Comparison of ENCODE assay signal across 10 mouse cellular contexts in the genomic region with DNA sequence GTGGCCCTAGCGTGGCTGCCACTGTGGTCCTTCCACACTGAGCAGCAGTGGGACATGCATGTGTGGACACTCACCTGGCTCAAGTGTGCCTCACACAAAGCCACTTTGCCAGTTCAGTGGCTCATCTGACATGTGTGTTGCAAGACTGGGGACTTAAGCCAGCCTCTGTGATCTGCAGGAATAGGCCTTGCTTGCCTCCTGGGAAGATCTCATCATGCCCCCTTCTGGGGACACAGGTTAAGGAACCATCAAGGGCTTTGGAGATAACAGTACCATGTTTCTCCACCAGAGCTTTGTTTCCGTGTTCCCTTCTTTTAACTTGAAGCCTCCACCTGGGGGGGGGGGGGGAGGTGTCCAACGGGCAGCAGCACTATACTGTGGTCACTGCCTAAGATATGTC. TPM values are rescaled to one million over a fixed set of nuclear protein-coding genes. Genes with fewer than 3 reads are reported as not detected.
DNase-seq lines count a peak whose midpoint lies in the region; ATAC-seq and TF ChIP-seq lines count a peak whose summit lies in the region.
"Had no signal": no experiment of that assay in that cellular context is flagged by ENCODE, and none has a peak within 500 bp of the region (broad histone marks: within the 10 kb centered on the region; RNA-seq: fewer than 3 reads in every experiment).

No protein-coding gene starts in this region.

- intact Hi-C loops in gastrocnemius, adult 2 months (cut with DNase I), result loop anchor here (5.0 kb wide), 1 partner anchor 74 kb away; a partner anchor contains a TSS

- no peak overlapping the region for H3K4me2 ChIP-seq in lung, embryonic 15.5 days
- H3K4me2 ChIP-seq: embryonic facial prominence, embryonic 15.5 days had no signal

- ATAC-seq in lung, embryonic 15.5 days (ENCODE audit: borderline replicate concordance, extremely low read depth, low FRiP score, low TSS enrichment), result peak; percentile 8; the same call in 1 of the 2 replicates
- ATAC-seq: Patski had no signal

- DNase-seq in gastrocnemius, adult 2 months, result peak; percentile 48
- DNase-seq in gastrocnemius, postnatal 25 days, result no peak
- DNase-seq in A20 (ENCODE audit: low read depth, low spot score), result peak; percentile 42
- no peak for DNase-seq in testis, postnatal 14 days (ENCODE audit: low spot score)
- no peak for DNase-seq in cerebellum, postnatal 10 days
- no peak for DNase-seq in B cell, adult 2 months

- H3K9me3 ChIP-seq in lung, embryonic 15.5 days, result no peaks in the 10 kb centered on the region
- H3K9me3 ChIP-seq: embryonic facial prominence, embryonic 15.5 days had no signal

- no peak overlapping the region for H3K27ac ChIP-seq in gastrocnemius, adult 2 months
- no peak overlapping the region for H3K27ac ChIP-seq in cortical plate, adult 2 months (ENCODE audit: insufficient read depth, low read length)
- no peak overlapping the region for H3K27ac ChIP-seq in lung, embryonic 15.5 days
- H3K27ac ChIP-seq: embryonic facial prominence, embryonic 15.5 days had no signal

- peaks cover 39% of the 10 kb centered on the region for H3K36me3 ChIP-seq in lung, embryonic 15.5 days

- TF ChIP-seq CTCF in gastrocnemius, adult 2 months (IDR thresholded peaks at IDR 0.05), result peak; percentile 52
- TF ChIP-seq CTCF in cortical plate, adult 2 months (IDR thresholded peaks at IDR 0.05; ENCODE audit: extremely low read depth, insufficient read depth, low read length), result peak; percentile 46

- H3K4me3 ChIP-seq in gastrocnemius, adult 2 months, result no peak overlapping the region
- no peak overlapping the region for H3K4me3 ChIP-seq in cortical plate, adult 2 months (ENCODE audit: insufficient read depth, low read length)
- H3K4me3 ChIP-seq in lung, embryonic 15.5 days, result no peak overlapping the region
- H3K4me3 ChIP-seq: embryonic facial prominence, embryonic 15.5 days had no signal

- no peak for TF ChIP-seq POLR2A in cortical plate, adult 2 months (IDR thresholded peaks at IDR 0.05; ENCODE audit: extremely low read depth, insufficient read depth, low read length)

- no peaks in the 10 kb centered on the region for H3K27me3 ChIP-seq in lung, embryonic 15.5 days
- H3K27me3 ChIP-seq: embryonic facial prominence, embryonic 15.5 days; Patski had no signal

- H3K9ac ChIP-seq in lung, embryonic 15.5 days, result no peak overlapping the region
- H3K9ac ChIP-seq: embryonic facial prominence, embryonic 15.5 days had no signal

- 51% methylated on average over 3 of the region's 3 CpGs for WGBS in lung, embryonic 15.5 days

- 0 out of 2 replicates have a peak, but pooled peaks cover 2% of the 10 kb centered on the region for H3K4me1 ChIP-seq in cortical plate, adult 2 months (ENCODE audit: control insufficient read depth, insufficient read depth, low read length)
- no peaks in the 10 kb centered on the region for H3K4me1 ChIP-seq in lung, embryonic 15.5 days
- H3K4me1 ChIP-seq: embryonic facial prominence, embryonic 15.5 days had no signal

RNA-seq across cellular contexts. Expression of a gene that starts 35.8 kb away (rescaled TPM):
- 1 to 10 TPM; 5.3 to 6.1 TPM for total RNA-seq in gastrocnemius, adult 2 months (2021)
- total RNA-seq in gastrocnemius, postnatal 25 days (2021), result 1 to 10 TPM; 4.3 to 5.3 TPM
- polyA plus RNA-seq in cortical plate, adult 2 months (2012; rRNA removed), result 10.9 and 12.4 TPM in 2 replicates
- polyA plus RNA-seq in lung, embryonic 15.5 days (2015; fragmentation: Nextera tagmentation; extraction: Ambion mirVana), result 20.0 and 20.4 TPM in 2 replicates

Comparison
In these comparisons a context has a peak if more than half of its experiments do, and no peak if none do; other contexts are left out.
1. DNase-seq: peak in gastrocnemius, adult 2 months (single experiment) and A20 (single experiment); none in gastrocnemius, postnatal 25 days (single experiment), testis, postnatal 14 days (single experiment), cerebellum, postnatal 10 days (0 of 2) and B cell, adult 2 months (0 of 2).